Mouse (Mus musculus) heart, embryonic 10.5 days (tissue): ENCODE measurements at regions not wholly inside any gene's neighbourhood (a gene's known extent, or its start where the extent isn't known, plus 50 kb on each side); places are given as distances from the start of the nearest gene placed in this dataset.

Experiments used
- DNase-seq: peaks from one replicate; pipeline ENCODE4 v3.0.0-alpha.2; 2017; ENCODE audit warnings: low spot score
- H3K27ac ChIP-seq: fragments of 300-500 bp; sonication (generic); 2 replicates; pipeline ENCODE4 v1.5.1; 2016; ENCODE audit warnings: mild to moderate bottlenecking
- H3K27me3 ChIP-seq: fragments of 300-500 bp; sonication (generic); 2 replicates; pipeline ENCODE4 v1.6.1; 2016; ENCODE audit warnings: mild to moderate bottlenecking; ENCODE audit not compliant: poor library complexity, insufficient read depth, severe bottlenecking
- H3K36me3 ChIP-seq: fragments of 300-500 bp; sonication (generic); 2 replicates; pipeline ENCODE4 v1.6.1; 2016; ENCODE audit warnings: mild to moderate bottlenecking, moderate library complexity
- H3K4me1 ChIP-seq: fragments of 300-500 bp; sonication (generic); 2 replicates; pipeline ENCODE4 v1.6.1; 2016; ENCODE audit warnings: mild to moderate bottlenecking
- H3K4me3 ChIP-seq: fragments of 300-500 bp; sonication (generic); 2 replicates; pipeline ENCODE4 v1.5.1; 2016; ENCODE audit warnings: mild to moderate bottlenecking, moderate library complexity
- H3K9me3 ChIP-seq: fragments of 300-500 bp; sonication (generic); 2 replicates; pipeline ENCODE4 v1.6.1; 2016; ENCODE audit warnings: mild to moderate bottlenecking, moderate library complexity
- WGBS: fragments of 180-500 bp; shearing (Covaris S2); methylation state at CpG from one replicate; pipeline ENCODE4 v1.1.7; 2016; 5-methylcytosine and 5-hydroxymethylcytosine counted together

- H3K27ac ChIP-seq: no peak overlapping the region
- WGBS: 72% methylated on average over 2 of the region's 2 CpGs
- no peaks in the 10 kb centered on the region for H3K36me3 ChIP-seq
- H3K27me3 ChIP-seq: no peaks in the 10 kb centered on the region
- no peak for DNase-seq
- no peaks in the 10 kb centered on the region for H3K9me3 ChIP-seq
- H3K4me1 ChIP-seq: no peaks in the 10 kb centered on the region
- no peak overlapping the region for H3K4me3 ChIP-seq
Observed at GRCm38 (mm10) chr9:34348442-34348841, 137.3 kb upstream of the Kirrel3 start.

- 66% methylated on average over 3 of the region's 3 CpGs for WGBS
Observed at GRCm38 (mm10) chr9:34349997-34350396, 135.7 kb upstream of the Kirrel3 start.

GRCm38 (mm10) chr9:34353744-34354143 is 131.9 kb upstream of the Kirrel3 start:
- Histone ChIP-seq H3K27me3 (no peaks in the 10 kb centered on the region), H3K36me3 (no peaks in the 10 kb centered on the region), H3K4me3 (no peak overlapping the region), H3K27ac (no peak overlapping the region), H3K4me1 (0 out of 2 replicates have a peak, but pooled peaks cover 4% of the 10 kb centered on the region), H3K9me3 (no peaks in the 10 kb centered on the region)
- DNase-seq: no peak
- WGBS: 78% methylated on average over 9 of the region's 9 CpGs

More at GRCm38 (mm10) chr9:34349997-34350396, 135.7 kb upstream of the Kirrel3 start:
- no peaks in the 10 kb centered on the region for H3K9me3 ChIP-seq
- H3K36me3 ChIP-seq: no peaks in the 10 kb centered on the region
- no peaks in the 10 kb centered on the region for H3K27me3 ChIP-seq
- no peaks in the 10 kb centered on the region for H3K4me1 ChIP-seq
- no peak for DNase-seq
- no peak overlapping the region for H3K27ac ChIP-seq
- no peak overlapping the region for H3K4me3 ChIP-seq

GRCm38 (mm10) chr9:34354723-34355316 is 130.9 kb upstream of the Kirrel3 start:
- WGBS: 75% methylated on average over 6 of the region's 6 CpGs

GRCm38 (mm10) chr9:34370686-34371398 is 114.9 kb upstream of the Kirrel3 start:
- no peaks in the 10 kb centered on the region for H3K36me3 ChIP-seq
- H3K27ac ChIP-seq: no peak overlapping the region
- no peak for DNase-seq
- WGBS: 64% methylated on average over 4 of the region's 4 CpGs
- H3K27me3 ChIP-seq: 0 out of 2 replicates have a peak, but pooled peaks cover 5% of the 10 kb centered on the region
- no peaks in the 10 kb centered on the region for H3K4me1 ChIP-seq
- no peak overlapping the region for H3K4me3 ChIP-seq
- H3K9me3 ChIP-seq: no peaks in the 10 kb centered on the region

More at GRCm38 (mm10) chr9:34354723-34355316, 130.9 kb upstream of the Kirrel3 start:
- no peak overlapping the region for H3K27ac ChIP-seq
- 0 out of 2 replicates have a peak, but pooled peaks cover 4% of the 10 kb centered on the region for H3K4me1 ChIP-seq
- H3K9me3 ChIP-seq: no peaks in the 10 kb centered on the region
- DNase-seq: no peak
- no peaks in the 10 kb centered on the region for H3K27me3 ChIP-seq
- H3K4me3 ChIP-seq: no peak overlapping the region
- no peaks in the 10 kb centered on the region for H3K36me3 ChIP-seq

- Histone ChIP-seq H3K4me1 (no peaks in the 10 kb centered on the region), H3K9me3 (no peaks in the 10 kb centered on the region), H3K4me3 (no peak overlapping the region), H3K27ac (no peak overlapping the region), H3K36me3 (no peaks in the 10 kb centered on the region), H3K27me3 (no peaks in the 10 kb centered on the region)
- no peak for DNase-seq
- WGBS: 76% methylated on average over 1 of the region's 1 CpGs
Observed at GRCm38 (mm10) chr9:34375187-34375586, 110.5 kb upstream of the Kirrel3 start.

GRCm38 (mm10) chr9:34380008-34380407 is 105.7 kb upstream of the Kirrel3 start:
- no peak for DNase-seq
- no peaks in the 10 kb centered on the region for H3K9me3 ChIP-seq
- no peaks in the 10 kb centered on the region for H3K36me3 ChIP-seq
- H3K27ac ChIP-seq: no peak overlapping the region
- no peaks in the 10 kb centered on the region for H3K27me3 ChIP-seq
- 79% methylated on average over 3 of the region's 3 CpGs for WGBS
- no peaks in the 10 kb centered on the region for H3K4me1 ChIP-seq
- no peak overlapping the region for H3K4me3 ChIP-seq

- no peak overlapping the region for H3K4me3 ChIP-seq
Observed at GRCm38 (mm10) chr9:34381601-34382000, 104.1 kb upstream of the Kirrel3 start.

GRCm38 (mm10) chr9:34382208-34382607 is 103.5 kb upstream of the Kirrel3 start:
- Histone ChIP-seq H3K4me3 (no peak overlapping the region), H3K27me3 (no peaks in the 10 kb centered on the region), H3K9me3 (no peaks in the 10 kb centered on the region), H3K4me1 (no peaks in the 10 kb centered on the region), H3K27ac (no peak overlapping the region), H3K36me3 (no peaks in the 10 kb centered on the region)
- 44% methylated on average over 1 of the region's 1 CpGs for WGBS
- no peak for DNase-seq

More at GRCm38 (mm10) chr9:34381601-34382000, 104.1 kb upstream of the Kirrel3 start:
- Histone ChIP-seq H3K27ac (no peak overlapping the region), H3K9me3 (no peaks in the 10 kb centered on the region), H3K4me1 (no peaks in the 10 kb centered on the region), H3K36me3 (no peaks in the 10 kb centered on the region), H3K27me3 (no peaks in the 10 kb centered on the region)
- no peak for DNase-seq
- whole genome bisulfite sequencing: 79% methylated on average over 3 of the region's 3 CpGs

- no peak for DNase-seq
- whole genome bisulfite sequencing: 58% methylated on average over 4 of the region's 4 CpGs
Observed at GRCm38 (mm10) chr9:34386071-34386470, 99.6 kb upstream of the Kirrel3 start.

GRCm38 (mm10) chr9:34393042-34393441 is 92.7 kb upstream of the Kirrel3 start:
- H3K4me1 ChIP-seq: peaks cover 16% of the 10 kb centered on the region
- WGBS: 55% methylated on average over 6 of the region's 6 CpGs
- no peaks in the 10 kb centered on the region for H3K9me3 ChIP-seq
- H3K36me3 ChIP-seq: no peaks in the 10 kb centered on the region
- DNase-seq: peak; percentile 30
- no peaks in the 10 kb centered on the region for H3K27me3 ChIP-seq
- H3K4me3 ChIP-seq: no peak overlapping the region
- H3K27ac ChIP-seq: no peak overlapping the region

More at GRCm38 (mm10) chr9:34386071-34386470, 99.6 kb upstream of the Kirrel3 start:
- Histone ChIP-seq H3K27me3 (no peaks in the 10 kb centered on the region), H3K9me3 (no peaks in the 10 kb centered on the region), H3K4me3 (no peak overlapping the region), H3K36me3 (no peaks in the 10 kb centered on the region), H3K4me1 (no peaks in the 10 kb centered on the region), H3K27ac (no peak overlapping the region)

GRCm38 (mm10) chr9:34395839-34396804 is 89.6 kb upstream of the Kirrel3 start:
- Histone ChIP-seq H3K27ac (no peak overlapping the region), H3K36me3 (no peaks in the 10 kb centered on the region), H3K4me3 (no peak overlapping the region), H3K4me1 (peaks cover 16% of the 10 kb centered on the region), H3K27me3 (no peaks in the 10 kb centered on the region), H3K9me3 (no peaks in the 10 kb centered on the region)
- DNase-seq: no peak
- 29% methylated on average over 6 of the region's 6 CpGs for WGBS
